Mouse (Mus musculus): Measurements from ENCODE around the gene Tmem151a. TPM values are rescaled to one million over a fixed set of nuclear protein-coding genes. Genes with fewer than 3 reads are reported as not detected.

Gene Tmem151a
- polyA plus RNA-seq, 1 experiment = 6.2 TPM

GRCm38 (mm10) chr19:5069978-5070377 is 15.4 kb downstream of the Tmem151a start:
- Histone ChIP-seq H3K27me3 (ENCODE audit: control insufficient read depth, insufficient read depth, low read length, poor library complexity, severe bottlenecking) (no peaks in the 10 kb centered on the region), H3K9me3 (replicated peaks; ENCODE audit: control insufficient read depth, insufficient read depth, low read length, poor library complexity, severe bottlenecking) (no peaks in the 10 kb centered on the region), H3K4me1 (ENCODE audit: control insufficient read depth, insufficient read depth, low read length) (peaks cover 6% of the 10 kb centered on the region), H3K27ac (ENCODE audit: insufficient read depth, low read length) (no peak overlapping the region), H3K4me3 (ENCODE audit: low read depth, low read length) (no peak overlapping the region), H3K36me3 (ENCODE audit: control insufficient read depth, insufficient read depth, low read length, poor library complexity, severe bottlenecking) (no peaks in the 10 kb centered on the region), H3K9ac (ENCODE audit: low read depth, poor library complexity, severe bottlenecking) (no peak overlapping the region)
- TF ChIP-seq EP300 (IDR thresholded peaks at IDR 0.05; ENCODE audit: insufficient read depth, low read depth, low read length) (no peak), POLR2A (IDR thresholded peaks at IDR 0.05; ENCODE audit: insufficient read depth, low read length) (no peak)

- H3K9ac ChIP-seq (ENCODE audit: low read depth, poor library complexity, severe bottlenecking) = no peak overlapping the region
- no peaks in the 10 kb centered on the region for H3K27me3 ChIP-seq (ENCODE audit: control insufficient read depth, insufficient read depth, low read length, poor library complexity, severe bottlenecking)
- H3K36me3 ChIP-seq (ENCODE audit: control insufficient read depth, insufficient read depth, low read length, poor library complexity, severe bottlenecking) = no peaks in the 10 kb centered on the region
- no peak for TF ChIP-seq POLR2A (IDR thresholded peaks at IDR 0.05; ENCODE audit: insufficient read depth, low read length)
- no peak for TF ChIP-seq EP300 (IDR thresholded peaks at IDR 0.05; ENCODE audit: insufficient read depth, low read depth, low read length)
- no peak for TF ChIP-seq CTCF (IDR thresholded peaks at IDR 0.05; ENCODE audit: low read depth, low read length)
- H3K27ac ChIP-seq (ENCODE audit: insufficient read depth, low read length) = no peak overlapping the region
- no peak overlapping the region for H3K4me3 ChIP-seq (ENCODE audit: low read depth, low read length)
- no peaks in the 10 kb centered on the region for H3K9me3 ChIP-seq (replicated peaks; ENCODE audit: control insufficient read depth, insufficient read depth, low read length, poor library complexity, severe bottlenecking)
- peaks cover 6% of the 10 kb centered on the region for H3K4me1 ChIP-seq (ENCODE audit: control insufficient read depth, insufficient read depth, low read length)
Observed at GRCm38 (mm10) chr19:5069486-5069885, 15.8 kb downstream of the Tmem151a start.

- no peaks in the 10 kb centered on the region for H3K9me3 ChIP-seq (replicated peaks; ENCODE audit: control insufficient read depth, insufficient read depth, low read length, poor library complexity, severe bottlenecking)
- H3K27me3 ChIP-seq (ENCODE audit: control insufficient read depth, insufficient read depth, low read length, poor library complexity, severe bottlenecking) = no peaks in the 10 kb centered on the region
- no peaks in the 10 kb centered on the region for H3K36me3 ChIP-seq (ENCODE audit: control insufficient read depth, insufficient read depth, low read length, poor library complexity, severe bottlenecking)
- TF ChIP-seq EP300 (IDR thresholded peaks at IDR 0.05; ENCODE audit: insufficient read depth, low read depth, low read length) (no peak), CTCF (IDR thresholded peaks at IDR 0.05; ENCODE audit: low read depth, low read length) (no peak), POLR2A (IDR thresholded peaks at IDR 0.05; ENCODE audit: insufficient read depth, low read length) (no peak)
- peaks cover 6% of the 10 kb centered on the region for H3K4me1 ChIP-seq (ENCODE audit: control insufficient read depth, insufficient read depth, low read length)
- no peak overlapping the region for H3K27ac ChIP-seq (ENCODE audit: insufficient read depth, low read length)
- peak overlapping the region; percentile 39 for H3K4me3 ChIP-seq (ENCODE audit: low read depth, low read length)
- H3K9ac ChIP-seq (ENCODE audit: low read depth, poor library complexity, severe bottlenecking) = peak overlapping the region; percentile 33; the same call in 1 of the 2 replicates
Observed at GRCm38 (mm10) chr19:5068570-5069234, 16.6 kb downstream of the Tmem151a start.

GRCm38 (mm10) chr19:5067867-5068569 is 17.3 kb downstream of the Tmem151a start, which contains the start of gene Cd248:
Gene Cd248, plus strand, starts transcription at chr19:5068078.
- Histone ChIP-seq H3K36me3 (ENCODE audit: control insufficient read depth, insufficient read depth, low read length, poor library complexity, severe bottlenecking) (no peaks in the 10 kb centered on the region), H3K9me3 (replicated peaks; ENCODE audit: control insufficient read depth, insufficient read depth, low read length, poor library complexity, severe bottlenecking) (no peaks in the 10 kb centered on the region), H3K4me1 (ENCODE audit: control insufficient read depth, insufficient read depth, low read length) (peaks cover 6% of the 10 kb centered on the region), H3K27ac (ENCODE audit: insufficient read depth, low read length) (no peak within 1 kb of the TSS), H3K4me3 (ENCODE audit: low read depth, low read length) (peak within 1 kb of the TSS; percentile 39), H3K27me3 (ENCODE audit: control insufficient read depth, insufficient read depth, low read length, poor library complexity, severe bottlenecking) (no peaks in the 10 kb centered on the region), H3K9ac (ENCODE audit: low read depth, poor library complexity, severe bottlenecking) (peak within 1 kb of the TSS; percentile 33)
- TF ChIP-seq EP300 (IDR thresholded peaks at IDR 0.05; ENCODE audit: insufficient read depth, low read depth, low read length) = no peak
- no peak for TF ChIP-seq POLR2A (IDR thresholded peaks at IDR 0.05; ENCODE audit: insufficient read depth, low read length)

GRCm38 (mm10) chr19:5067040-5067799 is 18.1 kb downstream of the Tmem151a start:
- Histone ChIP-seq H3K4me3 (ENCODE audit: low read depth, low read length) (peak overlapping the region; percentile 10; the same call in 1 of the 2 replicates), H3K9ac (ENCODE audit: low read depth, poor library complexity, severe bottlenecking) (no peak overlapping the region), H3K27me3 (ENCODE audit: control insufficient read depth, insufficient read depth, low read length, poor library complexity, severe bottlenecking) (no peaks in the 10 kb centered on the region), H3K4me1 (ENCODE audit: control insufficient read depth, insufficient read depth, low read length) (peaks cover 12% of the 10 kb centered on the region), H3K36me3 (ENCODE audit: control insufficient read depth, insufficient read depth, low read length, poor library complexity, severe bottlenecking) (no peaks in the 10 kb centered on the region), H3K9me3 (replicated peaks; ENCODE audit: control insufficient read depth, insufficient read depth, low read length, poor library complexity, severe bottlenecking) (no peaks in the 10 kb centered on the region), H3K27ac (ENCODE audit: insufficient read depth, low read length) (no peak overlapping the region)
- TF ChIP-seq CTCF (IDR thresholded peaks at IDR 0.05; ENCODE audit: low read depth, low read length) = no peak
- no peak for TF ChIP-seq EP300 (IDR thresholded peaks at IDR 0.05; ENCODE audit: insufficient read depth, low read depth, low read length)
- TF ChIP-seq POLR2A (IDR thresholded peaks at IDR 0.05; ENCODE audit: insufficient read depth, low read length) = no peak

Measured in ES-Bruce4 (cell line).